Mouse (Mus musculus) gastrocnemius, adult 18-20 months (tissue): ENCODE measurements around the gene Tmem87b. TPM values are rescaled to one million over a fixed set of nuclear protein-coding genes. Genes with fewer than 3 reads are reported as not detected.

Source experiments
- DNase-seq: peaks from one replicate; pipeline ENCODE4 v3.0.0; 2021; ENCODE audit warnings: low spot score
- long read RNA-seq, 2 experiments: library from polyadenylated mRNA; stranded (forward); transcript quantifications; one replicate each; pipeline ENCODE4 v2.0.0; 2021
- total RNA-seq, 2 experiments: library from RNA; stranded (reverse); gene quantifications; 2 replicates each; pipeline ENCODE4 v1.2.3; 2021

Gene Tmem87b
- 10 to 100 TPM; 13.3 to 14.9 TPM for total RNA-seq
- long read RNA-seq, experiment 1, full-length matches to known transcripts, result 2 of 38 reads
- long read RNA-seq, experiment 1, partial matches to known transcripts, result 0 of 38 reads
- long read RNA-seq, experiment 1, other reads (novel, unspliced or antisense), result 36 of 38 reads
- long read RNA-seq, experiment 2, full-length matches to known transcripts, result 6 of 26 reads
- long read RNA-seq, experiment 2, partial matches to known transcripts, result 1 of 26 reads
- long read RNA-seq, experiment 2, other reads (novel, unspliced or antisense), result 19 of 26 reads

- DNase-seq, result peak; percentile 96
These were observed at the start of gene Tmem87b for GRCm38 (mm10) chr2:128817786-128818681. Gene Tmem87b, plus strand, starts transcription at chr2:128818118.

GRCm38 (mm10) chr2:128768545-128769247 lies 49.2 kb upstream of the Tmem87b start:
- DNase-seq, result no peak

GRCm38 (mm10) chr2:128770557-128770956 lies 47.4 kb upstream of the Tmem87b start:
- no peak for DNase-seq

GRCm38 (mm10) chr2:128771048-128771447 lies 46.9 kb upstream of the Tmem87b start:
- no peak for DNase-seq

GRCm38 (mm10) chr2:128771750-128772338 lies 46.1 kb upstream of the Tmem87b start:
- no peak for DNase-seq

- no peak for DNase-seq
These were observed 35.7 kb upstream of the Tmem87b start for GRCm38 (mm10) chr2:128782231-128782630.

GRCm38 (mm10) chr2:128783660-128784345 lies 34.1 kb upstream of the Tmem87b start:
- DNase-seq, result no peak

GRCm38 (mm10) chr2:128784814-128785213 lies 33.1 kb upstream of the Tmem87b start:
- no peak for DNase-seq

GRCm38 (mm10) chr2:128786341-128786740 lies 31.6 kb upstream of the Tmem87b start:
- no peak for DNase-seq

- DNase-seq, result no peak
These were observed 31.1 kb upstream of the Tmem87b start for GRCm38 (mm10) chr2:128786795-128787194.

GRCm38 (mm10) chr2:128787805-128788204 lies 30.1 kb upstream of the Tmem87b start:
- no peak for DNase-seq

- DNase-seq, result no peak
These were observed 26.9 kb upstream of the Tmem87b start for GRCm38 (mm10) chr2:128790875-128791614.

- no peak for DNase-seq
These were observed 24.0 kb upstream of the Tmem87b start for GRCm38 (mm10) chr2:128793958-128794357.

GRCm38 (mm10) chr2:128796463-128796862 lies 21.5 kb upstream of the Tmem87b start:
- DNase-seq, result peak; percentile 6

GRCm38 (mm10) chr2:128803441-128803840 lies 14.5 kb upstream of the Tmem87b start:
- DNase-seq, result no peak

- no peak for DNase-seq
These were observed 12.6 kb upstream of the Tmem87b start for GRCm38 (mm10) chr2:128805341-128805740.

- DNase-seq, result peak; percentile 21
These were observed 11.4 kb upstream of the Tmem87b start for GRCm38 (mm10) chr2:128806561-128806960.

- DNase-seq, result no peak
These were observed 5.2 kb upstream of the Tmem87b start for GRCm38 (mm10) chr2:128812761-128813160.

GRCm38 (mm10) chr2:128816311-128816710 lies 1.6 kb upstream of the Tmem87b start:
- DNase-seq, result no peak

- DNase-seq, result no peak
These were observed 1.0 kb upstream of the Tmem87b start for GRCm38 (mm10) chr2:128816916-128817315.
